8 mouse cellular contexts compared by ENCODE assay signal in genomic region chr1:186833896-186834800, GRCm38 (mm10).
DNase-seq lines count a peak whose midpoint lies in the region; ATAC-seq and TF ChIP-seq lines count a peak whose summit lies in the region.

No protein-coding gene starts in this region.

- peaks cover 6% of the 10 kb centered on the region; the same call in 1 of the 2 replicates for H3K4me1 ChIP-seq in heart, embryonic 11.5 days (ENCODE audit: control insufficient read depth, insufficient read depth, low read length)
- peaks cover 17% of the 10 kb centered on the region for H3K4me1 ChIP-seq in forebrain, embryonic 10.5 days
- H3K4me1 ChIP-seq in hindbrain, postnatal 0 days (ENCODE audit: insufficient read depth, low read length), result no peaks in the 10 kb centered on the region
- peaks cover 15% of the 10 kb centered on the region for H3K4me1 ChIP-seq in midbrain, embryonic 12.5 days

- peaks cover 2% of the 10 kb centered on the region; the same call in 1 of the 2 replicates for H3K27me3 ChIP-seq in heart, embryonic 11.5 days (ENCODE audit: control insufficient read depth, insufficient read depth, low read length)
- H3K27me3 ChIP-seq in forebrain, embryonic 10.5 days (ENCODE audit: poor library complexity, severe bottlenecking), result peaks cover 46% of the 10 kb centered on the region
- H3K27me3 ChIP-seq in hindbrain, postnatal 0 days (ENCODE audit: insufficient read depth, low read length), result no peaks in the 10 kb centered on the region
- peaks cover 10% of the 10 kb centered on the region for H3K27me3 ChIP-seq in midbrain, embryonic 12.5 days

- H3K27ac ChIP-seq in heart, embryonic 11.5 days (ENCODE audit: low read depth, low read length), result no peak overlapping the region
- peak overlapping the region; percentile 81 for H3K27ac ChIP-seq in forebrain, embryonic 10.5 days
- 0 out of 2 replicates have a peak overlapping the region, but pooled peaks have one; percentile 3 for H3K27ac ChIP-seq in hindbrain, postnatal 0 days
- H3K27ac ChIP-seq in midbrain, embryonic 12.5 days (replicated peaks), result peak overlapping the region; percentile 39; the same call in 1 of the 2 replicates

- no peak for DNase-seq in heart, adult 8-10 months (ENCODE audit: low spot score)
- DNase-seq in NIH3T3 (ENCODE audit: low read depth) (peak; percentile 10), adipocyte (ENCODE audit: low spot score) (no peak)
- DNase-seq in forebrain, embryonic 10.5 days (ENCODE audit: extremely low spot score, low spot score), result peak; percentile 51
- DNase-seq in hindbrain, postnatal 0 days (ENCODE audit: low spot score), result peak; percentile 60

- H3K4me2 ChIP-seq in heart, embryonic 11.5 days, result peak overlapping the region; percentile 72
- H3K4me2 ChIP-seq in hindbrain, postnatal 0 days (ENCODE audit: low read depth, low read length), result peak overlapping the region; percentile 78
- H3K4me2 ChIP-seq in midbrain, embryonic 12.5 days (replicated peaks), result peak overlapping the region; percentile 68

- peak overlapping the region; percentile 50 for H3K4me3 ChIP-seq in heart, embryonic 11.5 days (ENCODE audit: low read depth, low read length)
- peak overlapping the region; percentile 58 for H3K4me3 ChIP-seq in forebrain, embryonic 10.5 days
- H3K4me3 ChIP-seq in hindbrain, postnatal 0 days (ENCODE audit: low read length), result peak overlapping the region; percentile 31
- H3K4me3 ChIP-seq in midbrain, embryonic 12.5 days, result peak overlapping the region; percentile 40

- H3K9me3 ChIP-seq in heart, embryonic 11.5 days (replicated peaks; ENCODE audit: control insufficient read depth, low read length), result no peaks in the 10 kb centered on the region
- H3K9me3 ChIP-seq in forebrain, embryonic 10.5 days, result no peaks in the 10 kb centered on the region
- no peaks in the 10 kb centered on the region for H3K9me3 ChIP-seq in hindbrain, postnatal 0 days (ENCODE audit: low read length)
- H3K9me3 ChIP-seq in midbrain, embryonic 12.5 days, result no peaks in the 10 kb centered on the region

- under 1% methylated on average over 43 of the region's 43 CpGs for WGBS in heart, embryonic 11.5 days (ENCODE audit: insufficient replicate concordance)
- under 1% methylated on average over 43 of the region's 43 CpGs for WGBS in forebrain, embryonic 10.5 days
- WGBS in hindbrain, postnatal 0 days, result 2% methylated on average over 43 of the region's 43 CpGs
- under 1% methylated on average over 43 of the region's 43 CpGs for WGBS in midbrain, embryonic 12.5 days

- ATAC-seq in heart, embryonic 11.5 days (replicated peaks; ENCODE audit: insufficient number of reproducible peaks, low FRiP score, low TSS enrichment), result no peak
- peak; percentile 56; the same call in 1 of the 2 replicates for ATAC-seq in hindbrain, postnatal 0 days
- peak; percentile 78 for ATAC-seq in midbrain, embryonic 12.5 days (ENCODE audit: low FRiP score, low read depth)
- ATAC-seq in CD4-positive, CD25-positive, alpha-beta regulatory T cell, adult 4 months, result no peak

- H3K9ac ChIP-seq in heart, embryonic 11.5 days (ENCODE audit: low read depth, low read length), result peak overlapping the region; percentile 60
- H3K9ac ChIP-seq in hindbrain, postnatal 0 days (replicated peaks; ENCODE audit: low read length), result 0 out of 2 replicates have a peak overlapping the region, but pooled peaks have one; percentile 29
- H3K9ac ChIP-seq in midbrain, embryonic 12.5 days (replicated peaks), result peak overlapping the region; percentile 39

- TF ChIP-seq CTCF in hindbrain, postnatal 0 days (IDR thresholded peaks at IDR 0.05; ENCODE audit: low read depth), result no peak

- no peaks in the 10 kb centered on the region for H3K36me3 ChIP-seq in heart, embryonic 11.5 days (ENCODE audit: control insufficient read depth, insufficient read depth, low read length)
- H3K36me3 ChIP-seq in forebrain, embryonic 10.5 days (replicated peaks), result no peaks in the 10 kb centered on the region
- H3K36me3 ChIP-seq in hindbrain, postnatal 0 days (ENCODE audit: insufficient read depth, low read length), result no peaks in the 10 kb centered on the region
- no peaks in the 10 kb centered on the region for H3K36me3 ChIP-seq in midbrain, embryonic 12.5 days

Comparison
In these comparisons a context has a peak if more than half of its experiments do, and no peak if none do; other contexts are left out.
1. ATAC-seq: peak in hindbrain, postnatal 0 days (single experiment) and midbrain, embryonic 12.5 days (single experiment); none in heart, embryonic 11.5 days (single experiment) and CD4-positive, CD25-positive, alpha-beta regulatory T cell, adult 4 months (single experiment).
2. DNase-seq: peak in NIH3T3 (single experiment), forebrain, embryonic 10.5 days (single experiment) and hindbrain, postnatal 0 days (single experiment); none in heart, adult 8-10 months (single experiment) and adipocyte (single experiment).
3. Peak in every context shown above with its lines, with median percentiles within 50 percentile points of each other: H3K4me2 ChIP-seq, H3K4me3 ChIP-seq and H3K9ac ChIP-seq.